Comparison of ENCODE assay signal across 9 mouse cellular contexts in genomic region chr2:5596882-5597281, GRCm38 (mm10).
DNase-seq lines count a peak whose midpoint lies in the region; ATAC-seq and TF ChIP-seq lines count a peak whose summit lies in the region.
"Had no signal": no experiment of that assay in that cellular context is flagged by ENCODE, and none has a peak within 500 bp of the region (broad histone marks: within the 10 kb centered on the region; RNA-seq: fewer than 3 reads in every experiment).

No protein-coding gene starts in this region.

- no peak overlapping the region for H3K4me3 ChIP-seq in lung, postnatal 0 days (ENCODE audit: low read depth, low read length)
- H3K4me3 ChIP-seq in forebrain, postnatal 0 days (ENCODE audit: low read depth, low read length): no peak overlapping the region
- no peak overlapping the region for H3K4me3 ChIP-seq in hindbrain, embryonic 16.5 days (ENCODE audit: low read length)
- H3K4me3 ChIP-seq: limb, embryonic 13.5 days had no signal

- peak; percentile 10 for DNase-seq in lung, postnatal 0 days (ENCODE audit: low spot score)
- DNase-seq in lung, postnatal 10 days: no peak
- peak; percentile 33 for DNase-seq in forebrain, postnatal 0 days
- peak; percentile 43 for DNase-seq in retina, postnatal 1 day
- no peak for DNase-seq in adrenal gland, postnatal 36 days
- DNase-seq: kidney, adult 11 months had no signal

- TF ChIP-seq CTCF in lung, postnatal 0 days (IDR thresholded peaks at IDR 0.05): peak; percentile 23
- TF ChIP-seq CTCF in forebrain, postnatal 0 days (IDR thresholded peaks at IDR 0.05; ENCODE audit: low read depth): peak; percentile 49; the same call in 1 of the 2 replicates

- H3K36me3 ChIP-seq in lung, postnatal 0 days (ENCODE audit: insufficient read depth, low read length): no peaks in the 10 kb centered on the region
- H3K36me3 ChIP-seq in forebrain, postnatal 0 days (ENCODE audit: insufficient read depth): no peaks in the 10 kb centered on the region
- no peaks in the 10 kb centered on the region for H3K36me3 ChIP-seq in hindbrain, embryonic 16.5 days (ENCODE audit: control insufficient read depth, insufficient read depth, low read length)
- H3K36me3 ChIP-seq: limb, embryonic 13.5 days had no signal

- TF ChIP-seq EP300 in lung, postnatal 0 days (IDR thresholded peaks at IDR 0.05): no peak

- H3K27me3 ChIP-seq in lung, postnatal 0 days (replicated peaks; ENCODE audit: insufficient read depth, low read length): no peaks in the 10 kb centered on the region
- no peaks in the 10 kb centered on the region for H3K27me3 ChIP-seq in forebrain, postnatal 0 days (ENCODE audit: insufficient read depth, low read length)
- H3K27me3 ChIP-seq in hindbrain, embryonic 16.5 days (replicated peaks; ENCODE audit: control insufficient read depth, insufficient read depth, low read length): no peaks in the 10 kb centered on the region
- H3K27me3 ChIP-seq: limb, embryonic 13.5 days had no signal

- no peak overlapping the region for H3K27ac ChIP-seq in lung, postnatal 0 days (ENCODE audit: low read length)
- no peak overlapping the region for H3K27ac ChIP-seq in forebrain, postnatal 0 days (ENCODE audit: low read depth, low read length)
- peak overlapping the region; percentile 68 for H3K27ac ChIP-seq in hindbrain, embryonic 16.5 days (ENCODE audit: low read depth, low read length)
- H3K27ac ChIP-seq: limb, embryonic 13.5 days had no signal

- no peak overlapping the region for H3K4me2 ChIP-seq in lung, postnatal 0 days (replicated peaks; ENCODE audit: low read depth, low read length)
- H3K4me2 ChIP-seq in forebrain, postnatal 0 days (ENCODE audit: low read depth): no peak overlapping the region
- peak overlapping the region; percentile 14 for H3K4me2 ChIP-seq in hindbrain, embryonic 16.5 days (ENCODE audit: low read length)
- H3K4me2 ChIP-seq: limb, embryonic 13.5 days had no signal

- WGBS in lung, postnatal 0 days: 20% methylated on average over 12 of the region's 12 CpGs
- 29% methylated on average over 12 of the region's 12 CpGs for WGBS in forebrain, postnatal 0 days
- 35% methylated on average over 12 of the region's 12 CpGs for WGBS in hindbrain, embryonic 16.5 days

- ATAC-seq in lung, postnatal 0 days: no peak
- peak; percentile 80 for ATAC-seq in forebrain, postnatal 0 days
- peak; percentile 72 for ATAC-seq in hindbrain, embryonic 16.5 days
- ATAC-seq in activated CD4-positive, CD25-positive, alpha-beta regulatory T cell, adult 4 months: no peak

- no peaks in the 10 kb centered on the region for H3K4me1 ChIP-seq in lung, postnatal 0 days (ENCODE audit: insufficient read depth, low read depth, low read length)
- H3K4me1 ChIP-seq in forebrain, postnatal 0 days (ENCODE audit: insufficient read depth): peaks cover 3% of the 10 kb centered on the region; the same call in 1 of the 2 replicates
- H3K4me1 ChIP-seq in hindbrain, embryonic 16.5 days (ENCODE audit: control insufficient read depth, insufficient read depth, low read depth, low read length): peaks cover 10% of the 10 kb centered on the region

- no peak overlapping the region for H3K9ac ChIP-seq in lung, postnatal 0 days (replicated peaks; ENCODE audit: low read depth)
- no peak overlapping the region for H3K9ac ChIP-seq in forebrain, postnatal 0 days
- H3K9ac ChIP-seq in hindbrain, embryonic 16.5 days (ENCODE audit: low read depth, low read length): peak overlapping the region; percentile 45
- H3K9ac ChIP-seq: limb, embryonic 13.5 days had no signal

- H3K9me3 ChIP-seq in lung, postnatal 0 days (ENCODE audit: low read length): no peaks in the 10 kb centered on the region
- H3K9me3 ChIP-seq in forebrain, postnatal 0 days (ENCODE audit: low read length): no peaks in the 10 kb centered on the region
- no peaks in the 10 kb centered on the region for H3K9me3 ChIP-seq in hindbrain, embryonic 16.5 days (ENCODE audit: control insufficient read depth, low read length)
- H3K9me3 ChIP-seq: limb, embryonic 13.5 days had no signal

Comparison
In these comparisons a context has a peak if more than half of its experiments do, and no peak if none do; other contexts are left out.
1. DNase-seq: peak in lung, postnatal 0 days (single experiment), forebrain, postnatal 0 days (single experiment) and retina, postnatal 1 day (single experiment); none in lung, postnatal 10 days (single experiment) and adrenal gland, postnatal 36 days (0 of 2).
2. ATAC-seq: peak in forebrain, postnatal 0 days (single experiment) and hindbrain, embryonic 16.5 days (single experiment); none in lung, postnatal 0 days (single experiment) and activated CD4-positive, CD25-positive, alpha-beta regulatory T cell, adult 4 months (single experiment).